Mouse (Mus musculus) hindbrain, embryonic 11.5 days (tissue): ENCODE data around the gene Bcar3. TPM values are rescaled to one million over a fixed set of nuclear protein-coding genes. Genes with fewer than 3 reads are reported as not detected.
A peak's percentile ranks its signal among the peaks of the same experiment; 100 is the strongest.
"Not testable (repeated sequence)": the region's sequence is repeated elsewhere in the genome, so short reads cannot be mapped to it uniquely, and the experiment has no call there.

Experiments
- ATAC-seq: fragments of 200-750 bp; cut with Nextera tagmentation; 2 replicates; pipeline ENCODE4 v1.8.0; 2017; ENCODE audit warnings: mild to moderate bottlenecking, moderate TSS enrichment, moderate library complexity; ENCODE audit not compliant: low FRiP score
- DNase-seq: peaks from one replicate; pipeline ENCODE4 v3.0.0-alpha.2; 2015; ENCODE audit warnings: low spot score
- H3K27ac ChIP-seq: fragments of 300-500 bp; sonication (generic); 2 replicates; pipeline ENCODE4 v1.5.1; 2014; ENCODE audit warnings: mild to moderate bottlenecking, low read depth, low read length
- H3K27me3 ChIP-seq: fragments of 300-500 bp; sonication (generic); 2 replicates; pipeline ENCODE4 v1.6.1; 2014; ENCODE audit warnings: mild to moderate bottlenecking, low read length, moderate library complexity, mixed read lengths; ENCODE audit not compliant: control insufficient read depth, insufficient read depth
- H3K36me3 ChIP-seq: fragments of 300-500 bp; sonication (generic); 2 replicates; pipeline ENCODE4 v1.6.1; 2014; ENCODE audit warnings: mild to moderate bottlenecking, low read length, moderate library complexity, mixed read lengths; ENCODE audit not compliant: control insufficient read depth, insufficient read depth
- H3K4me1 ChIP-seq: fragments of 300-500 bp; sonication (generic); replicated peaks from 2 replicates; pipeline ENCODE4 v1.6.1; 2014; ENCODE audit warnings: low read length, mixed read lengths; ENCODE audit not compliant: control insufficient read depth, insufficient read depth
- H3K4me2 ChIP-seq: fragments of 300-500 bp; sonication (generic); replicated peaks from 2 replicates; pipeline ENCODE4 v1.6.1; 2014; ENCODE audit warnings: mild to moderate bottlenecking, low read depth, low read length
- H3K4me3 ChIP-seq: fragments of 300-500 bp; sonication (generic); 2 replicates; pipeline ENCODE4 v1.5.1; 2014; ENCODE audit warnings: low read depth, low read length
- H3K9ac ChIP-seq: fragments of 300-500 bp; sonication (generic); 2 replicates; pipeline ENCODE4 v1.6.1; 2014; ENCODE audit warnings: low read depth, low read length
- H3K9me3 ChIP-seq: fragments of 300-500 bp; sonication (generic); 2 replicates; pipeline ENCODE4 v1.6.1; 2016; ENCODE audit warnings: low read length; ENCODE audit not compliant: control insufficient read depth
- WGBS: fragments of 180-500 bp; shearing (Covaris S2); extraction: QIAGEN DNeasy Blood & Tissue Kit; methylation state at CpG from one replicate; pipeline ENCODE4 v1.1.7; 2014; 5-methylcytosine and 5-hydroxymethylcytosine counted together
- polyA plus RNA-seq: library from polyadenylated mRNA; unstranded; fragments of >200 nt; fragmentation: Nextera tagmentation; extraction: Ambion mirVana; gene quantifications from 2 replicates; pipeline ENCODE4 v1.2.1, GENCODE M21; 2014

Bcar3 gene
- polyA plus RNA-seq, 1 experiment from 2014 or later = 6.7 TPM

DNA sequence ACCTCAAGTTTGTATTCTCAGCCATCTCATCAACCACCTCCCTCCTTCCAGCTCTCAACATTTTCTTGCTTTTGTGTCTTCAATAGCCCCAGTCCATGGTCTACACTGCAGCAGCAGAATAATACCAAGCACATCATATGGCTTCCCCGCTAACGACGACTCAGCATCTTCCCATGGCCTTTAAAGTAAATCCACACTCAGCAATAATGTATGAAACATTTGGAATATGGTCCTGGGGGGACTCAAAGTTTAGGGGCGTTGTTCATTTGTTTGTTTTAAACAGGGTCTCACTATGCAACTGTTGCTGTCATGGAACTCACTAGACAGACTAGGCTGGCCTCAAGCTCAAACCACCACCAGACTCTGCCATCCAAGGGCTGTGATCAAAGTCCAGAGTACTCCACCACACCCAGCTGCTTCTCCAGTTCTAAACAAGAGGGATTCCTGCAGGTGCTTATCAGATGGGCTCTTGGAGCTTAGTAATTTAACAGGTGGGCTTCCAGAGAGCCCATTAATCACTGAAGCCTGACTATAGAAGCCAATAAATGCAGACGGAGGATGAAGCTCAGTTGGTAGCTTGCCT, 5.2 kb upstream of the Bcar3 start:
- 0 out of 2 replicates have a peak, but pooled peaks cover 2% of the 10 kb centered on the region for H3K36me3 ChIP-seq
- H3K4me3 ChIP-seq = no peak overlapping the region
- 89% methylated on average over 5 of the region's 5 CpGs for WGBS
- H3K9ac ChIP-seq = no peak overlapping the region
- DNase-seq = no peak
- no peaks in the 10 kb centered on the region for H3K9me3 ChIP-seq
- H3K27me3 ChIP-seq = no peaks in the 10 kb centered on the region
- H3K4me2 ChIP-seq = no peak overlapping the region
- no peaks in the 10 kb centered on the region for H3K4me1 ChIP-seq
- no peak for ATAC-seq
- no peak overlapping the region for H3K27ac ChIP-seq

DNA sequence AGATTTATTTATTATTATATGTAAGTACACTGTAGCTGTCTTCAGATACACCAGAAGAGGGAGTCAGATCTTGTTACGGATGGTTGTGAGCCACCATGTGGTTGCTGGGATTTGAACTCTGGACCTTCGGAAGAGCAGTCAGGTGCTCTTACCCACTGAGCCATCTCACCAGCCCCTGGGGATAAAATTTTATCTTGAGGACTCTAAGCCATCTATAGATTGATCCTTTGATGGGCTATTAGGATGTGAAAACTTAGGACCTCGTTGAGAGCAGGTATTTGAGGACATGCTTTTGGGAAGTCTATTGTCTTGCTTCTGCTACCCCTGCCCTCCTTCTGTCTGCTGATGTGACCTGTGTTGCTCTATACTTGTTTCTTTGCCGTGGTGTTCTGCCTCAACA, 4.6 kb upstream of the Bcar3 start:
- H3K36me3 ChIP-seq, H3K27ac ChIP-seq, H3K4me3 ChIP-seq, H3K4me1 ChIP-seq, ATAC-seq, H3K27me3 ChIP-seq, H3K9me3 ChIP-seq, H3K9ac ChIP-seq, DNase-seq, H3K4me2 ChIP-seq: not testable (repeated sequence)
- whole genome bisulfite sequencing = 79% methylated on average over 3 of the region's 4 CpGs

DNA sequence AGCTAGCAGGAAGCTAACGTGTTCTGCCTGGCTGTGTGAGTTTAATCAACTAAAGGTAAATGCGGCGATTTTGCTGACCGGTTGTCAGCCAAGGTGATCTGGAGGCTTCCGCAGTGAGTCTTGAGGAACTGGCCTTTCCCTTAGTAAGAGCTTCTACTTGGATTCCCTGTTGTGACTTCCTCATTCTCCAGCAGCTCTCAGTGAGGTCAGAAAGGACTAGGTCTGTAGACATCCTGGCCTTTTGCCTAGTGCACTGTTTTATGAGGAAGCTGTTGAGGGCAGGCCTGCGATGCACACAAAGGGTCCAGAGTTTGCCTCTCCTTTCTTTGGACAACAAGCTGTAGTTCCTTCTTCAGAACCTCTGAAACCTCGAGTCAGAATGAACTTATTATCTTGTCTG, 3.2 kb upstream of the Bcar3 start:
- Histone ChIP-seq H3K9ac (no peak overlapping the region), H3K9me3 (no peaks in the 10 kb centered on the region), H3K4me2 (no peak overlapping the region), H3K4me3 (no peak overlapping the region), H3K27me3 (no peaks in the 10 kb centered on the region), H3K36me3 (no peaks in the 10 kb centered on the region), H3K4me1 (no peaks in the 10 kb centered on the region), H3K27ac (no peak overlapping the region)
- DNase-seq = no peak
- 84% methylated on average over 7 of the region's 7 CpGs for WGBS
- no peak for ATAC-seq

DNA sequence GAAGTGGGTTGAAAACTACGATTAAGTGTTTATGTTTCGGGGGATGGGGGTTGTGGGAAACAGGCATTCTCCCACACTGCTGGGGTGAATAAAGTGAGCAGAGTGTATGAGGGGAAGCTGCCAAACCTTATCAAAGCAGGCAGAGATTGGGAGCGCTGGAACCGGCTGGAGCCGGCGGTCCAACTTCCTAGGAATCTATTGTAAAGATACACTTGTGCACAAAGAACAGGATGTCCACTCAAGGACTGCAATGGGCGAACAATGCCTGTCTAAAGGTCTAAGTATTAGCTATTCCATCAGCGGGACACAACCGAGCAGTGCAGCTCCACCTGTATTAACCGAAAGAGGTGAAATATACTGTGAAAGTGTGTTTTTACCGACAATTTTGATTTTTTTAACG, 2.1 kb upstream of the Bcar3 start:
- 57% methylated on average over 12 of the region's 12 CpGs for WGBS
- Histone ChIP-seq H3K27me3 (no peaks in the 10 kb centered on the region), H3K9me3 (no peaks in the 10 kb centered on the region), H3K4me2 (no peak overlapping the region), H3K4me3 (no peak overlapping the region), H3K27ac (no peak overlapping the region), H3K4me1 (no peaks in the 10 kb centered on the region), H3K9ac (no peak overlapping the region), H3K36me3 (no peaks in the 10 kb centered on the region)
- no peak for ATAC-seq
- DNase-seq = no peak

DNA sequence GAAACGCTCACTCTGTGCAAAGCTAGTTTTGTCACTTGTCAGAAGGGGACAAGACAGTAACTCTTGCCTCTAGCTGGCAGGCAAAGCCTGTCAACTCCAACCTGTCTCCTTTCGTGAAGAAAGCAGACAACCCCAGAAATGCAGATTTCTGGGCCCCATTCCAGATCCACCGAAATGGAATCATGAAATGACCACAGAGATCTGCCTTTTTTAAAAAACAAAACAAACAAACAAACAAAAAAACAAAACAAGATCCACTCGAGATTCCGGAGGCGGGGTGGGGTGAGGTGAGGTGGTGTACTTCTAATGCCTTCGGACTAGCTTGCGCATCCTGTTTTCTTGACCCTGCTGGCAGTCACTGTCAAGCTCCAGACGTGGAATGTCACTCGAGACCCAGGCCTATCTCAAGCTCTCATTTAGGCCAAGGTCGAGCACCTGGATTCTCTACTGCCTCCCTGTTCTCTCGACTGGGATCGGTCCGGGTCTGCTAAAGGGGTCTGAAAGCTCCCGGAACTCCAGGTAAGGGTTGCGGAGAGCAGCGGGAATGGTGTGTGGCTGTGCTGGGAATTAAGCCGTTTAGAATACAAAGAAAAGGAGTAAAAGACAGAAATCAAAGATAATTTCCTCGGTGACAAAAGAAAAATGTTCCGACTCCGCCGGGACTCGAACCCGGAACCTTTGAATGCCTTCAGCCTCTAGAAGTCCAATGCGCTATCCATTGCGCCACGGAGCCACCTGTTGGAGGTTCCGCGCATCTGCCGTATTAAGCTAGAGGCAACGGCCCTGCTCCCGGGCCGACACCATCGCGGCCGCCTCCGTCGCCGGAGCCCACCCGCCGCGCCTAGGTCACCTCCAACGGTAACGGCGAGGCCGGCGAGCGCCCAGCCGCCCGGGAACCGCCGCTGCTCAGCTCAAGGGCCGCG, 1.4 kb upstream of the Bcar3 start:
- Histone ChIP-seq H3K9ac (peak overlapping the region; percentile 96), H3K4me2 (peak overlapping the region; percentile 63), H3K36me3 (no peaks in the 10 kb centered on the region), H3K4me3 (peak overlapping the region; percentile 81), H3K9me3 (no peaks in the 10 kb centered on the region), H3K27me3 (no peaks in the 10 kb centered on the region), H3K27ac (peak overlapping the region; percentile 99), H3K4me1 (no peaks in the 10 kb centered on the region)
- ATAC-seq (peak; percentile 74), DNase-seq (peak; percentile 97)
- WGBS = 6% methylated on average over 54 of the region's 54 CpGs

- Histone ChIP-seq H3K4me1 (no peaks in the 10 kb centered on the region), H3K9ac (peak overlapping the region; percentile 96), H3K9me3 (no peaks in the 10 kb centered on the region), H3K4me3 (peak overlapping the region; percentile 81), H3K27me3 (no peaks in the 10 kb centered on the region), H3K36me3 (no peaks in the 10 kb centered on the region), H3K4me2 (peak overlapping the region; percentile 63), H3K27ac (peak overlapping the region; percentile 99)
- ATAC-seq (peak; percentile 71), DNase-seq (peak; percentile 83)
- under 1% methylated on average over 83 of the region's 105 CpGs for WGBS
Measured at GRCm38 (mm10) chr3:122293223-122293953, 548 bp upstream of the Bcar3 start.

DNA sequence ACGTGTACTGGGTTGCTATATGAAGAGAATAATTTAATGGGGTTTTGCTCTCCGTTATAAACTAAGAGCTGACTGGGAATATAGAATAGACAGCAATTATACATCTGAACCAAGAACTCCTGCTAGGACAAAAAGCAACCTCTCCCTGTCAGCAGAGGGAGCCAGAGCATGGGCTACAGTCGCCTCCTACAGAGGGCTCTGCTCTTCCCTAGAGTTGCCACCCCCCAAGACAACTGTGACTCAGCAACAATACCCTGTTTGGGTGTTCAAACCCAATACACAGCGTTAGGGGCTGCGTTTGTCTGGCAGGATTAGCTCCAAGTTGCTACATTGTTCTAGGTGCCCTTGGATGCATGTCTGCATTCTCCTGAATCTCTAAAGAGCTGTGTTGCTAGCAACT, 1.6 kb downstream of the Bcar3 start:
- Histone ChIP-seq H3K4me1 (no peaks in the 10 kb centered on the region), H3K4me2 (no peak overlapping the region), H3K27me3 (no peaks in the 10 kb centered on the region), H3K27ac (peak overlapping the region; percentile 7; the same call in 1 of the 2 replicates), H3K9ac (no peak overlapping the region), H3K9me3 (no peaks in the 10 kb centered on the region), H3K4me3 (no peak overlapping the region), H3K36me3 (no peaks in the 10 kb centered on the region)
- ATAC-seq = no peak
- WGBS = 14% methylated on average over 5 of the region's 5 CpGs
- peak; percentile 75 for DNase-seq

DNA sequence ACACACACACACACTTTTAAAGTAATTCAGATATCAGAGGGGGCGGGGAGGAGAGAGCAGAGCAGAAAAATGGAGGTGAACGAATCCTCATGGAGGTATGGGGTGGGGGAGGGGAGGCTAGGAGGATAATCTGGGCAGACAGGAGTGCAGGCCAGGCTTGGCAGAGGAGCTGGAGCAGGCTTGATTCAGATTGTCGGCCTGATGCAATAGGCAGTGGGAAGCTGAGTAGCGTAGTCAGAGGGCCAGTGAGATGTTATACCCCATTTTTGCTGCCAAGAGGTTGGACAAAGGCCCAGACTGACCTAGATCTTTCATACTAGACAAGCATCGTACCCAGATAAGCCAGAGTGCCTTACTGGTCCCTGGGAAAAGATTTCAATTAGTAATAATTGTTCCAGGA, 3.0 kb downstream of the Bcar3 start:
- H3K36me3 ChIP-seq = no peaks in the 10 kb centered on the region
- no peak overlapping the region for H3K4me3 ChIP-seq
- H3K27ac ChIP-seq = no peak overlapping the region
- no peak overlapping the region for H3K4me2 ChIP-seq
- no peaks in the 10 kb centered on the region for H3K27me3 ChIP-seq
- H3K9me3 ChIP-seq = no peaks in the 10 kb centered on the region
- ATAC-seq (no peak), DNase-seq (no peak)
- no peak overlapping the region for H3K9ac ChIP-seq
- peaks cover 2% of the 10 kb centered on the region; the same call in 1 of the 2 replicates for H3K4me1 ChIP-seq
- 76% methylated on average over 5 of the region's 5 CpGs for WGBS
